Mouse (Mus musculus) brain, adult 2 months (tissue): ENCODE measurements around the gene Atp8b3.

Source experiments
- DNase-seq: peaks from one replicate; pipeline ENCODE4 v3.0.0; 2011; ENCODE audit warnings: low read depth, low spot score

Atp8b3 gene

DNA sequence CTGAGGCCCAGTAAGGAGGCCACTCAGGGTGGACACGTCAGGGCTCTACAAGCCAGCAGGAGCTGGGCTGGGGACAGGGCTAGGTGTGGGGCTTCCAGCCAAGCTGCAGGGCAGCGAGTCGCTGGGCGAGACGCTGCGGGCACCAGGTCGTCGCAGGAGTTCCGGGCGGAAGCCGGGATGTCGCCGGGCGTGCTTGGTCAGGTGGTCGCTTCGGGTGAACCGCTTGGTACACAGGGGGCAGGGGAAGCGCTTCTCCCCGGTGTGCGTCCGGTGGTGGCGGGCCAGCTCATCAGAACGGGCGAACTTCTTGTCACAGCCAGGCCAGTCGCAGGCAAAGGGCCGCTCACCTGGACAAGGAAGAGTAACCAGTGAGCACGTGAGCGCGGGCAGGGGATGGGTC is 30.0 kb upstream of the Atp8b3 start:
- DNase-seq: no peak

- DNase-seq: peak; percentile 93
These were observed 27.6 kb upstream of the Atp8b3 start for GRCm38 (mm10) chr10:80566375-80567092.

DNA sequence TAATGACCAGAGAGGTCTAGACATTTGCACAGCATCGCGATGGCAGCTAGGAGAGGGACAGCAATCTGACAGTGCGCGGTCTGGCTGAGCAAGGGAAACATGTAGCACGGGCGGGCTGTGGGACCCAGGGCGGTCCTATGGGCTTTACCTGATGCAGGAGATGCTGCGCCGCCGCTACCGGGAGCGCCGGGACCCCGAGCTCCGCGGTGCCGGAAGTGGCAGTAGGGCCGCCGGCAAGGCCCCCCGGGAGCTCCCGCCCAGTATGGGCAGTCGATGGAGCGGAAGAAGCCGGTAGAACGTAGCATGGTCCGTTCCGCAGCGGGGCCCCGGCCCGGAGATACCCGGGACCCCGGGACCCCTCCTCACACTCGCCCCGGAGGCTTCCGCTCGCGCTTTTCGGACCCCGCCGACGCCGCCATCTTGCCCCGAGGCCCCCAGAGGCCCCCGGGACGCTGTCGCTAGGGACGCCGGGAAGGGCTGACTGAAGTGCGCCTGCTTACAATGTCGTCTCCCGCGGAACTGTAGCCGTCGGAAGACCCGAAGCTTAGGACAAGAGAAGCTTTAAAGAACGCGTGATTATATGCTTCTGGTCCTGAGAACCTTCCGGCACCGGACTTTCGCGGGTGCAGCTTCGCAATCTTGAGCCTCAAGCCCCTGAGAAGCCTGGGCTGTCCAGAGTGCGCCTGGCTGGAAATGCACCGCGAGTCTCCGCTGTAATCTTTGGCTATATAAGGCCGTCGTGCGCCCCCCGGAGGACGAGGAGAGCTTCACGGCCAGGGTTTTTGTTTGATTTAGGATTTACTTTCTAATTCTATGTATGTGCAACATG is 22.4 kb upstream of the Atp8b3 start, which contains the start of gene Rexo1:
Gene Rexo1, minus strand, starts transcription at position 445 of the 829 bp plus-strand sequence.
- peak; percentile 98 for DNase-seq

DNA sequence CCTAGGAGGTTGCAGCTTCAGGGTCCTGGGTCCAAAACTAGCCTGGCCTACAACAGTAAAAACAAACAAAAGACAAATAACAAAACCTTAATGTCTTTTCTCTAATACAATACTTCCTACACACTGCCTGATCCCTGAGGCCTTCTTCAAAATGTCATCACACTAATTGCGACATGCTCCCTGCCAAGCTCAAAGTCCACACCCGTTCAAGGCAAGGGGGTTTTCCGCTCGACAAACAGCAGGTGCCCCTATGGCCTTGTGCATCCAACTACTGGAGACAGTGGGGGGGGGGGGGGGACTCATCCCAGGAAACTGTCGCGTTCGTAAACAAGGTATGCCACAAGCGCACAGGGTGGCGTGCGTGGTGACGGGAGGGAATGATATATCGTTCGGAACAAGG is 21.7 kb upstream of the Atp8b3 start:
- no peak for DNase-seq

DNA sequence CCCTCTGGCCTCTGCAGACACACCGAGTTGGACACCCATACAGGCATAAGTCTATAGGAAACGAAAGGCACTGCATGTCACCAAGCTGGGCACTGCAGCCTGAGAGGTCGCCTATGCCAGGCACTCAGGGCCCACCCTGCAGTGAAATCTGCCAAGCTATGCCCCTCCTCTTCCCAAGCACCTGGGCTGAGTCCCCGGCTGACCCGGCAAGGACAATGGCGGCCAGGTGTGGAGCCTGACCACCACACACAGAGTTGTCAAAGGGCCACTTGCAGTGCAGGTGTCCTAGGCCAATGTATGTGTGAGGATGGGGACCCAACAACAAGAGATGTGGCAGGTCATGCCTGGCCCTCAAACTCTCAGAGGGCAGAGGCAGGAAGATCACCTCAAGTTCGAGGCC is 20.5 kb upstream of the Atp8b3 start:
- no peak for DNase-seq

DNA sequence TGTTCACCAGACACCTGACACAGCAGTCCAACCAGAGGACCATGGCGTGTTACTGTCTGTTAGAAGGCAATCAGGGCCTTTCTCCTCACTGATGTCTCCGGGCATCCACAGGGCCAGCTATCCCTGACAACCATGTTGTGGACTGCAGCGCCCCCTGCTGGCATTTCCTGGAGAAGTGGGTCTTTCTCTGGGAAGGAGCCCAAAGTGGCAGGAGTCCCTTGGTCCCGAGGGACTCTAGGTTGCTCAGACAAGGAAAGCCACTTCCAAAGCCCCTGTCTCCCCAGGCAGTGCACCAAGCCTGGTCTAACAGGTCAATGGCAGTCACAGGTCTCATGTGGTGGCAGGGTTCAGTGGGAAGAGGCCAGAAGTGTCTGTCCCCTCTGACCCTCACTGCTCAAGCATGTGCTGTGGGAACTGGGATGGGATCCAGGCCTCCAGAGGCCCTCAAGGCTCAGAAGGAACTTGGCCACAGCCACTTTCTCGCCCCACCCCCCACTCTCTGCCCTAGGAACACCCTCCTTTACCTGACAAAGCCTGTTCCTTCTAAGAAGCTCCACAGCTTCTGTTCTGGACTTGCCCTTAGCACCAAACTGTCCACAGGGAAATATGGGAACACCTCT is 18.5 kb upstream of the Atp8b3 start:
- peak; percentile 70 for DNase-seq

DNA sequence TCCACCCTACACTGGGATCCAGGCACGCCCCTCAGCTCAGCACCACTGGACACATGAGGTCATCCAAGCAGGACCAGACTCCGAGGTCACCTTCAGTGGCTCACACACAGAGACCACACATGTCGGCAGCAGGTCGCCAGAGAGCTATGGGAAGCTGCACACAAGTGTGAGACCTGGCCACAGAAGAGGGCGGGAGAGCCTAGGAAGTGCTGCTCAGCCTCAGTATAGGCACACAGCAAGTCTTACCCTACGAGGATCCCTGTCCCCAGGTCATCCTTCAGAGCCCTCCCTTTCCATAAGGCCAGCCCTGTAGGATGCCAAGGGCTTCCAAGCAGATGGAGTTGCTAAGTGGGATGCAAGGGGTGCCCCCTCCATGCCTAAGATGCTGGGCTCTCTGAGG is 15.1 kb upstream of the Atp8b3 start:
- no peak for DNase-seq

DNA sequence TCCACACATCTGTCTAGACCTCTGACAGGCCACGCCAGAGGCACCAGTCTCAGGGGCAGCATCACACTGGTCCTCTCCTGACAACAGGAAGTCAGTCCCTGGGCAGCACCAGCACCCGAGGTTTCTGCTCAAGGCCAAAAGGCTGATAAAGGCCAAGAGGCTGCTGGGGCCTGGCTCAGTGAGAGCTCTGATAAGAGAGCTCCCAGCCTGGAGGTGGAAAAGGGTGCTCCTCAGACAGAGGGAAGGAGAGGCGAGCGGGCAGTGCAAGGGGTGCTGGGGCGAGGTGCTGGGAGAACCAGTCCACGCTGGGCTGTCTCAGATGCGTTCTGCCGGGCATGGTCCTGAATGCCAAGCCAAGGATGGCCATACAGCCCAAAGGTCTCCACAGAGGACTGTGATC is 14.7 kb upstream of the Atp8b3 start:
- DNase-seq: no peak

DNA sequence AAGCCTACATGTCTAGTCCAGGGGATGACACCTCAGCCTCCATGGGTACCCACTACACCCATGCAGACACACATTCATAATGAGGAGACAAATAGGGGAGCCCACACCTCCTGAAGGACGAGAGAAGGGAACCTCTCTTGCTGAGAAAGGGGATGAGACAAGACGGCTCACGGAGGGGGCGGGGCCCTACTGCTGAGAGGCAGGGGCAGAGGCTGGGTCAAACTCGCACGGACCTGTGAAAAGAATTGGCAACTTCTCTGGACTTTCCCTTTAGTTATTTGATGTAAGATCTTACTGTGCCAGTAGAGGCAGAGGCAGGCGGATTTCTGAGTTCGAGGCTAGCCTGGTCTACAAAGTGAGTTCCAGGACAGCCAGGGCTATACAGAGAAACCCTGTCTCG is 13.4 kb upstream of the Atp8b3 start:
- DNase-seq: no peak

- no peak for DNase-seq
These were observed 10.4 kb upstream of the Atp8b3 start for GRCm38 (mm10) chr10:80549279-80549678.

DNA sequence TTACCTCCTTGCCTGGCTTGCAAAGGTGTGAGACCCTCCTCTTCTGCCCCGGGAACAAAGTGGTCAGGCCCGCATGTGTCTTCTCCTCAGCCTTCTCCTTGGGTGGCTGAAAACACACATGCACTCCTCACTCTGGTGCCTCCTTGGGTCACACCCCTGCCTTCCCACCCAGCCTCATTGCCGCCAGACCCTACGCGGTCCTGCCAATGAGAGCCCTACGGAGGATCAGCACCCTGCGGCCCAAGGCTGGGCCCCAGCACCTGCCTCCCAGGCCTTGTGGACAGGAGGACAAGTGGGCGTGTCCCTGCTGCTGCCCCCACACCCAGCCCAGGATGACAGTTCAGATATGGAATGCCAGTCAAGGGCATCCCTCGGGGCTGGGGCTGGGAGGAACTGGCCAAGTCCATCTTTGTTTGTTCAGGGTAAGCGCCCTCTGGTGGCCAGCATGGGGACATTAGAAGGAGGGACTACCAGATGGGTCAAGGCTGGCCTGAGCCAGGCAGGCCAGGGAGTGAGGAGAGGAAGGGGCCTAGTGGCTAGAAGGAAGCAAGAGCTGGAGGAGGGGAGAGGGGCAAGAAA is 9.6 kb upstream of the Atp8b3 start:
- peak; percentile 70 for DNase-seq

DNA sequence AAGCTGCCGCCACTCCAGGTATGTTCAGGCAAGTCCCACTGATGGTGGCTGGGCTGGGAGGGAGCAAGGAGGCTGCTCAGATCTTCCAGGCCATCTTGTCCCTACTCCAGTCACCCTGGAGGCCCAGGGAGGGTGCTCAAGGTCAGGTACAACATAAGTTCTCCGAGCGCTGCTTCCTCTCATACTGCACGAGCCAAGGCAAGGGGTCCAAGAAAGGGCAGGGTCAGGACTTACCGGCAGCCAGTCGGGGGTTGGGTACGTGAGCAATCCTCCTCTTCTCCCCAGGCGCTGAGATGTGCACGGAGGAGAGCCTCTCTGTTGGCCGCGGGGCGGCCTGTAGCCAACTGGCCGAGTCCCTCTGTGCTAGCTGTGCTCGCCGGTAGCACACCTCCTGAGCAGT is 8.6 kb upstream of the Atp8b3 start:
- no peak for DNase-seq

DNA sequence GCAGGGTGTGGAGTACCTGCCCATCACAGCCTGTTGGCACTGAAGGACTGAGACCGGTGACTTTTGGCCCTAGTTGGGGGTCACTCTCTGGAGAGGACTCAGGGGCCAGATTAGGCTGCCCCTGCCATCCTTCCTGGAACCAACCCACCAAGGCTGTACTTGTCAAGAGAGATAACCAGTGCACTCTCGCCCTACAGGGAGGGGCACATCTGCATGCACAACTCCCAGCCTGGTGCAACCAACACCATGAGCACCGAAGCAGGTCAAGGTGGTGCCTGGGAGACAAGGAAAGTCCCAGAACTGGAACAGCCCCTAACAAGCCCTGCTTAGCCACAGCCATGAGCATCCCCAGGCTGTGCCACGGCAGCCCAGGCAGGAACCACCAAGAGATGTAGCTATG is 8.0 kb upstream of the Atp8b3 start:
- DNase-seq: no peak

DNA sequence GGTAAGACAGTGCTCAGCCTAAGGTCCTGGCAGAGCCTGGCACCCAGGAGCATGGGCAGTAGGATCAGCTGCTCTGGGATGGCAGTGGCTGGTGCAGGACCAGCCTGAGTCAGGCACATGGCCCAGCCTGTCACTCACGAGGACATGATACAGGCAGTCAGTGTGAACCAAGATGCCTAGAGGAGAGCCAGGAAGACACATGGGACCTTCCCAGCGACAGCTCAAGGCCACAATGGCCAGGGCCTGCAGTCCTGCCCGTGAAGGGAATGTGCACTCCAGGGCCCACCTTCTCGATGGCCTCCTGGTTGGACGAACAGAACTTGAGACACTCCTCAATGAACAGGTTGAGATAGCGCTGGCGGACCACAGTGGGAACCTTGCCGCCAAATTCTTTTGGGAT is 6.7 kb upstream of the Atp8b3 start:
- DNase-seq: no peak

GRCm38 (mm10) chr10:80543873-80544272 is 4.9 kb upstream of the Atp8b3 start:
- DNase-seq: no peak

GRCm38 (mm10) chr10:80539493-80539892 is 569 bp upstream of the Atp8b3 start:
- DNase-seq: peak; percentile 28

GRCm38 (mm10) chr10:80538180-80538579 is 744 bp downstream of the Atp8b3 start:
- no peak for DNase-seq

DNA sequence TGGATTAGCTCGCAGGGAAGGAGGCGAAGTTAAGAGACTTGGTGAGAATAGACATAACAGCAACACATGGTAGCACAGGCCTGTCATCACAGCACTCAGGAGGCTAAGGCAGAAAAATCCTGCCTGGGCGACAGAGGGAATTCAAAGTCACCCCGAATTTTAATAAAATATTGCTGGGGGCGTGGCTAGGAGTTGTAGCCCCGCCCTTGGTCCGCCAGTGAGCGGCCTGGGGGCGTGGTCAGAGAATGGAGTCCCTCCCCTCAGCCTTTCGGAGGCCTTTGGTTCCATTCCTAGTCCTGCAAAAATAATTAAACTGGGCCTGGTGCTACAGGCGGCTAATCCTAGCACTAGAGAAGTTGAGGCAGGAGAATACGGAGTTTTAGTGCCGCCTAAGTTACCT is 3.2 kb downstream of the Atp8b3 start:
- no peak for DNase-seq

GRCm38 (mm10) chr10:80535071-80535470 is 3.9 kb downstream of the Atp8b3 start:
- no peak for DNase-seq

- no peak for DNase-seq
These were observed 5.2 kb downstream of the Atp8b3 start for GRCm38 (mm10) chr10:80533704-80534103.

DNA sequence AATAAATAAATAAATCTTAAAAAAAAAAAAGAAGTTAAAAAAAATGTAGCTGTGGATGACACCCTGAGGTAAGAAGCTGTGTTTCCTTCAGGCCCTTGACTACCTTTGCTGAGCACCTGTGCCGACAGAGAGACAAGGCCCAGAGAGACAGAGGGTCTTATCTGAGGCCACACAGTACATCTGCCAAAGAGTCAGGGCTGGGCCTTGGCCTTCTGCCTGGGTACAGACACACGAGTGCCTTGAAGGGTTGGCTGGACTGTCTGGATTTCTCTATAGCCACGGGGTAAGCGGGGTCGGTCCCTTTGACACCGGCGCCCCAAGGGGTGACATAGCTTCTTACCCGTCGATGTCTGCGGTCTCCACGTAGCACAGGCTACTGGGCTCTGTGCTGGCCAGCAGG is 6.1 kb downstream of the Atp8b3 start:
- no peak for DNase-seq

DNA sequence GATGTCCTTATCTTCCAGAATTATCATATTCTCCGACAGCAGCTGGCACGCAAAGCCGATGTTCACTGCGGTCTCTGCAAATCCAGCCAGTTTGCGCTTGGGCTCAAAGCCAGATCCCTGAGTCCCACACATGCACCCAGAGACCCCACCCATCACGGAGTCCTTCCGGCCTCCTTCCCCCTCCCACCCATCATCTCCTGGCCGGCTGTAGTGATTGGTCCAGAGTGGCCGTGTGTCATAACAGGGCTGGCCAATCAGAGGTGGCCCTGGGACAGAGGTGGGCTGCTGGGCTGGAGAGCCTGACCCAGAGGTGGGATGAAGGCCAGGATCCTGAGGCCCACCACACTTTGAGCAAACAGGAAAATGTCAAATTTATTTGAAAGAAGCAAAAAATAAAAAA is 12.8 kb downstream of the Atp8b3 start:
- no peak for DNase-seq
